Mouse (Mus musculus) forebrain, postnatal 0 days (tissue): ENCODE results near the gene Gm17409. TPM values are rescaled to one million over a fixed set of nuclear protein-coding genes. Genes with fewer than 3 reads are reported as not detected.

Experiments used
- ATAC-seq: fragments of 200-750 bp; cut with Nextera tagmentation; 2 replicates; pipeline ENCODE4 v1.8.0; 2017; ENCODE audit warnings: mild to moderate bottlenecking, moderate library complexity
- DNase-seq: peaks from one replicate; pipeline ENCODE4 v3.0.0-alpha.2; 2015
- H3K27ac ChIP-seq: fragments of 300-500 bp; sonication (generic); 2 replicates; pipeline ENCODE4 v1.5.1; 2014; ENCODE audit warnings: low read depth, mild to moderate bottlenecking, antibody characterized with exemption, low read length, moderate library complexity, mixed read lengths
- H3K27me3 ChIP-seq: fragments of 300-500 bp; sonication (generic); 2 replicates; pipeline ENCODE4 v1.6.1; 2014; ENCODE audit warnings: mild to moderate bottlenecking, low read length, mixed read lengths; ENCODE audit not compliant: insufficient read depth
- H3K36me3 ChIP-seq: fragments of 300-500 bp; sonication (generic); 2 replicates; pipeline ENCODE4 v1.6.1; 2014; ENCODE audit warnings: mild to moderate bottlenecking, moderate library complexity; ENCODE audit not compliant: insufficient read depth
- H3K4me1 ChIP-seq: fragments of 300-500 bp; sonication (generic); 2 replicates; pipeline ENCODE4 v1.6.1; 2014; ENCODE audit warnings: antibody characterized with exemption; ENCODE audit not compliant: insufficient read depth
- H3K4me2 ChIP-seq: fragments of 300-500 bp; sonication (generic); 2 replicates; pipeline ENCODE4 v1.6.1; 2014; ENCODE audit warnings: low read depth, mild to moderate bottlenecking, moderate library complexity
- H3K4me3 ChIP-seq: fragments of 300-500 bp; sonication (generic); 2 replicates; pipeline ENCODE4 v1.5.1; 2014; ENCODE audit warnings: low read depth, low read length, mixed read lengths
- H3K9ac ChIP-seq: fragments of 300-500 bp; sonication (generic); 2 replicates; pipeline ENCODE4 v1.6.1; 2014; ENCODE audit warnings: mild to moderate bottlenecking
- H3K9me3 ChIP-seq: fragments of 300-500 bp; sonication (generic); 2 replicates; pipeline ENCODE4 v1.6.1; 2016; ENCODE audit warnings: low read length
- CTCF ChIP-seq: sonication (generic); IDR thresholded peaks from 2 replicates; pipeline ENCODE4 v1.5.1; 2016; ENCODE audit warnings: antibody characterized with exemption, control low read depth, low read depth
- WGBS: fragments of 180-500 bp; shearing (Covaris S2); extraction: QIAGEN DNeasy Blood & Tissue Kit; methylation state at CpG from one replicate; pipeline ENCODE4 v1.1.7; 2014; 5-methylcytosine and 5-hydroxymethylcytosine counted together
- polyA plus RNA-seq: library from polyadenylated mRNA; unstranded; fragments of >200 nt; fragmentation: Nextera tagmentation; extraction: Ambion mirVana; gene quantifications from 2 replicates; pipeline ENCODE4 v1.2.1, GENCODE M21; 2015
- total RNA-seq: library from RNA; depleted of rRNA; stranded (reverse); fragments of >200 nt; gene quantifications from 2 replicates; pipeline ENCODE4 v1.2.3, GENCODE M21; 2014

The Gm17409 gene
- total and polyA plus RNA-seq, 2 experiments from 2014 or later: not detected

DNA sequence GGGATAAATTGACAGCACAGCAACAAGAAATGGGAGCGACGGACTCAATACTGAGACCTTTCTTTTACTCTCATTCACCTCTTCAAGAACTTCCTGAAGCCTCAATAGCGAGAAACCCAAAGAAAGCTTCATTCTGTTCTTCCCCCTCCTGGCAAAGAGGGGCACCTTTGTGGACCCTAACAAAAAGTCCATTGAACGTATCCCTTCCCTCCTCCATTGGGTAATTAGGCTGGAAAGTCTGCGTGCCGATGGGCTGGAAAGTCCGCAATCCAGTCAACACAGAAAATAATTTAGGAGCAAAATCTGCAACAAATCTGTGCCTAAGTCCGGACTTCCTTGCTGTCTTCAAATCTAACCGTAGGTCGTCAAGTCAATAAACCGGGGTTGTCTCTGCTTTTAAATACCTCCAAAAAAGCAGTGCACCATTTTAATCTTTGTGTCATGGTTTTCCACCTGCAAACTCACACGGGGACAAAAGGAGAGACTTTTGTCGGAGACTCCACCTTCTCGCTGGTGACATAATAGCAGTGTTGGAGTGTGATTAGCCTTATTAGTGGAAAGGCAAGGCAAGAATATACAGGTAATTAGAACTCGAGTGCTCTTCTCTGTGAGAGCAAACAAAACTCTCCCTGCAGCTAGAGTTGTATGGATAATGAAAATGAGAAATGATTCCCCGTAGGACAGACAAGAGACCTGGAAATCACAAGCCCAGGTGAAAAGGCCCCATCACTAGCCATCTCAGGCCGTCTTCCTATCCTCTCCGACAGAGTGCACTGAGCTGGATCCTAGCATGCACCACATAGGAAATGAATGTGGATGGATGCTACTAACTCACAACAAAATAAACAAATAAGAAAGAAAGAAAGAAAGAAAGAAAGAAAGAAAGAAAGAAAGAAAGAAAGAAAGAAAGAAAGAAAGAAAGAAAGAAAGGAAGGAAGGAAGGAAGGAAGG is 24.0 kb downstream of the Gm17409 start:
- WGBS: 26% methylated on average over 18 of the region's 18 CpGs
- no peaks in the 10 kb centered on the region for H3K27me3 ChIP-seq
- no peak overlapping the region for H3K4me2 ChIP-seq
- H3K27ac ChIP-seq: no peak overlapping the region
- peaks cover 6% of the 10 kb centered on the region; the same call in 1 of the 2 replicates for H3K36me3 ChIP-seq
- H3K9me3 ChIP-seq: no peaks in the 10 kb centered on the region
- H3K4me3 ChIP-seq: no peak overlapping the region
- no peak for TF ChIP-seq CTCF
- H3K4me1 ChIP-seq: no peaks in the 10 kb centered on the region
- ATAC-seq: no peak
- no peak for DNase-seq
- no peak overlapping the region for H3K9ac ChIP-seq

DNA sequence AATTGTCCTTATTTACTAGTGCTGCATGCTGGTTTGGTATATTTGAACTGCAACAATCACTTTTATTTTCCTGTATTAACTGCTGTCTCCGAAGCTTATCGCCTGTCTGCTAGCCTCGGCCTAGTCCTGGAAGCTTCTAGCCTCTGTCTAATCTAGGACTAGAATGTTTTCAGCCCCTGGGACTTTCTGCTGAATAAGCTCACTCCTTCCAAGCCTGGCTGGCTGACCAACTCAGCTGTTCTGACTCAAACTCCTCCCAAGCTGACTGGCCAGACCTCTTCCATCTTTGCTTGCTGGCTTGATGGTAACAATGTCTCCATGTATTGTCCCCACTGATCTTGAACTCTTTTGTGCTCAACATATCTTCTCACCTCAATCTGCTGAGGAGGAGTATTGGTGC is 25.4 kb downstream of the Gm17409 start:
- Histone ChIP-seq H3K4me3 (no peak overlapping the region), H3K36me3 (no peaks in the 10 kb centered on the region), H3K9me3 (no peaks in the 10 kb centered on the region), H3K27ac (no peak overlapping the region), H3K27me3 (no peaks in the 10 kb centered on the region), H3K4me2 (no peak overlapping the region), H3K4me1 (no peaks in the 10 kb centered on the region), H3K9ac (no peak overlapping the region)
- ATAC-seq: no peak
- TF ChIP-seq CTCF: no peak
- DNase-seq: no peak
- WGBS: 87% methylated on average over 3 of the region's 3 CpGs

DNA sequence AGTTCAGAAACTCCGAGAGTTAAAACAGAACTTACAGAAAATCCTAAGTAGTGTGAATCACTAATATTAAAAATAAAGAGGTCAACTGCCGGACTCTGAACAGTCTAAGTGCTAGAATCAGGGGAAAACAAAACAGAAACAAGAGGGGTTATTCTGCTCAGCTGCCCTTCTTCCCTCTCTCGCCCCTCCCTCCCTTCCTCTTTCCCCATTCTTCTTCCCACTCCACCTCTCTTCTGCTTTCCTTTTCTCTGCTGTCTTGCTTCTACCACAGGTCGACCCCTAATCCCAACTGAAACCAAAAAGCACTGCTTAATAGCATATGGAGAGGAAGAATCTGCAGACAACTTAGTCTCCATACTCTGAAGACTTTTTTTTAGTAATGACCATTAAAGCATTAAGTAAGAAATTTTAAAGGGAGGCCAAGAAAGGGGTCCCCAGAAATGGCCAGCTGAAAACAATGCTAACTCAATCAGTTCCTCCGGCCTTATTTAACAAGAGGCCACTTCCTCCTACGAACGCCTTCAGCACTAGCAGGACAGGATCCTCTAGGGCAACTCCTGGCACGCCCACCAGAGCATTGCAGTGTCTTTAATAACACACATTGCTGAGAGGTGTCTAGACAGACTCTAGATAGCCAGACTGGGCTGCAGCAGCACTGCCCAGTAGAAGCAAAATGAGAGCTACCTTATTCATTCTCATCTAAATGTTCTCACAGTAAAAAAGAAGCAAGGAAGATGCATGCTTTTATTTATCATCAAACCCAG is 26.9 kb downstream of the Gm17409 start:
- no peak for ATAC-seq
- no peaks in the 10 kb centered on the region for H3K4me1 ChIP-seq
- no peak overlapping the region for H3K4me2 ChIP-seq
- WGBS: 76% methylated on average over 8 of the region's 8 CpGs
- no peaks in the 10 kb centered on the region for H3K9me3 ChIP-seq
- TF ChIP-seq CTCF: no peak
- H3K27ac ChIP-seq: no peak overlapping the region
- no peaks in the 10 kb centered on the region for H3K27me3 ChIP-seq
- no peaks in the 10 kb centered on the region for H3K36me3 ChIP-seq
- no peak overlapping the region for H3K4me3 ChIP-seq
- no peak overlapping the region for H3K9ac ChIP-seq
- DNase-seq: no peak

DNA sequence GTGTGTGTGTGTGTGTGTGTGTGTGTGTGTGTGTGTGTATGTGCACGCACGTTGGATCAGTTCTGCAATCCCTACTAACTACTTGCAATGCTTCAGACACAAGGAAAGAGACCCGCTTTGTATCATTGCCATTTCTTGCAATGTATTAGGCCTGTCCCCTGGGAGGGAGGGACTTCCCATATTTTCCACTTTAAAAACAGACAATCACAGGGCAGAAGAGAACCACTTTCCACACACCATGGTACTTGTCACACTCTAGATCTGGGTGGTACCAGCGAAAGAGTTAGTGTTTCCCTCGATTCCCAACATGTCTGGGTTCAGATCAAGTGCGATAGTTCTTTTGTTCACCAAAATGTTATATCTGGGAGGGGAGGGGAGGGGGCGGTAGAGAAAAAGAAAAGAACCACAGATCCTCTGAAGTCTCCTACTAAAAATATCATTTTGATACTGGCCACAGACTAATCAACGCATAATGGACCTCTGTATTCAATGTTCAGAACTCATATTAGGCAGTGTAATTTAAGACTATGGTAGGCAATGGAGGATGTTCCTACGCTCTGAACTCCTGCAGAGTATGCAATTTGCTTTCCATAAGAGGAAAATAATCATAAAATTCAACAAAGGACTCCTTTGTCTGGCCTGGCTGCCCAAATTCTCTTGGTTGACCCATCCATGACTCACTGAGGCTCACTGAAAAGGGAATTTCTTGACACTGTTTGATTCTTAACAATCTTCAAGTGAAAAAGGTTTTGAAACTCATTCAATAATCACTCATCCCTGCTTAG is 35.6 kb downstream of the Gm17409 start:
- 90% methylated on average over 9 of the region's 9 CpGs for WGBS
- no peak for TF ChIP-seq CTCF
- Histone ChIP-seq H3K4me1 (no peaks in the 10 kb centered on the region), H3K9me3 (no peaks in the 10 kb centered on the region), H3K4me3 (no peak overlapping the region), H3K36me3 (no peaks in the 10 kb centered on the region), H3K27ac (no peak overlapping the region), H3K27me3 (no peaks in the 10 kb centered on the region), H3K4me2 (no peak overlapping the region), H3K9ac (no peak overlapping the region)
- ATAC-seq (no peak), DNase-seq (no peak)

DNA sequence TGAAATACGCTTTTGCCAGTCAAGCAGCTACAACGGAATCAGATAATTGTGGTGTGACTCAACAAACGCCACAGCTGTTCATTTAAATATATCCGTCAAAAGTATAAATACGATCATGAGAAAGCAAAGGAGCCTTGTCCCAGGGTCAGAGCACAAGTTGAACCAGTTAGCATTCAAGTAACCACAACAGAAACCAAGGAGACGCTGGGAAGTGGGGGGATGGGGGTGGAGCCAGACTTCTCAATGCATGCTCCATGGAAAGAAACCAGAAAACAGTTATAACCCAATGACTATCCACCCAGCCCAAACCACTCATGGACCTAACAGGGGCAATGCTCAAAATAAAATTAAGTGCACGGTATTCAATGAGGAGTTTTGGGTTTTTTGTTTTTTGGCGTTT is 40.3 kb downstream of the Gm17409 start:
- WGBS: 59% methylated on average over 8 of the region's 8 CpGs
- Histone ChIP-seq H3K4me1 (no peaks in the 10 kb centered on the region), H3K9me3 (no peaks in the 10 kb centered on the region), H3K36me3 (no peaks in the 10 kb centered on the region), H3K9ac (no peak overlapping the region), H3K27me3 (no peaks in the 10 kb centered on the region), H3K27ac (no peak overlapping the region), H3K4me3 (no peak overlapping the region), H3K4me2 (no peak overlapping the region)
- ATAC-seq (no peak), DNase-seq (no peak)
- no peak for TF ChIP-seq CTCF

DNA sequence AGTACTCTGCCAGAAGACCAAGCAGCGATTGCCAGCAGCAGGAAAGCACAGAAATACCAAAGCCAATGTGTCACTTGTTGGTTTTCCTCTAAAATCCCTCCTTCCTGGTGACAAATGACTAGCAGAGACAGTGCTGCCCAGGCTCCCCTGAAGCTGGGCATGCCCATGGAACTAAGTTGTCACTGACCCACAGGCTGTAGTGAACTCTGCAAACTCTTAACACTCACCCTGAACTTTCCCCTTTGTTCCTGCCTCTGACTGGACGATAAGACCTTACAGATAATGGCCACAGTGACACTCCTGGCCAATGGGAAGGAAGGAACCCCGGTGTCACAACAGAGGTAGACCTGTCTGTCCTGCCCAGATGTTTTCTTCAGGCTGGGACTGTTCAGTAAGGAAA is 43.3 kb downstream of the Gm17409 start:
- Histone ChIP-seq H3K27me3 (no peaks in the 10 kb centered on the region), H3K4me2 (no peak overlapping the region), H3K27ac (no peak overlapping the region), H3K36me3 (no peaks in the 10 kb centered on the region), H3K9ac (no peak overlapping the region), H3K9me3 (no peaks in the 10 kb centered on the region), H3K4me3 (no peak overlapping the region), H3K4me1 (peaks cover 4% of the 10 kb centered on the region; the same call in 1 of the 2 replicates)
- WGBS: 82% methylated on average over 3 of the region's 3 CpGs
- no peak for ATAC-seq
- no peak for TF ChIP-seq CTCF
- no peak for DNase-seq
